Mouse (Mus musculus): ENCODE results near the gene Hdac6. TPM values are rescaled to one million over a fixed set of nuclear protein-coding genes. Genes with fewer than 3 reads are reported as not detected.

The Hdac6 gene
- polyA plus RNA-seq, 1 experiment from 2014 or later = 22.4 TPM

DNA sequence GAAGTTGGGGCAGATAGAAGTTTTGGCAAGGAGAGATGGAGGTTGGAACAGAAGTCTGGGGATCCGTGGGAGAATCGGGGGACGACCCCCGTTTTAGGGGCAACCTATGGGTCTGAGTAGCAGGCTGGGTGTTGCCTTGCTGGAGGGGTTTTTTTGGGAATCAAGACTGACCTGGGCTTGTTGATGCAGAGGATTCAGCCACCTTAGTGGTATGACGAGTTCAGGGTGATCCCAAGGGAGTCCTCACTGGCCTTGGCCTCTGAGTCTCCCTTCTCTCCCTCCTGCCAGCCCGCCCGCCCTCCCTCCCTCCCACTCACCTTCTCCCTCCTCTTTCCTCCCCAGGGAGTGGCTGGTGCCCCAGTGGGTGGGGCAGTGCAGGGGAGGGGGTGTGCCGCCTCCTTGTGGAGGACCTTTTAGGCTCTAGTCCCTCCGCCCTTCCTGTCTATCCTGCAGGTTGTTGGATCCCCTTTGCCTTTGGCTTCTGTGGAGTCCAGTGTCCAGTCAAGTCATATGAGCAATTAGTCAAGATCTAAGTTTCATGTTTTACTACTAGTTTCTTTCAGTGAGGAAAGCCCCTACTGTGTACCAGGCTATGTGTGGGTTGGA, 20.0 kb upstream of the Hdac6 start:
- no peaks in the 10 kb centered on the region for H3K9me3 ChIP-seq (ENCODE audit: control insufficient read depth, low read length)
- no peak overlapping the region for H3K4me2 ChIP-seq (ENCODE audit: low read length)
- no peaks in the 10 kb centered on the region for H3K4me1 ChIP-seq (replicated peaks; ENCODE audit: control insufficient read depth, insufficient read depth, low read length)
- H3K27ac ChIP-seq (ENCODE audit: low read depth) = no peak overlapping the region
- DNase-seq (ENCODE audit: low spot score) = no peak
- 87% methylated on average over 8 of the region's 9 CpGs for WGBS
- H3K4me3 ChIP-seq (ENCODE audit: low read depth, low read length) = no peak overlapping the region
- no peak for ATAC-seq (replicated peaks; ENCODE audit: low FRiP score, low TSS enrichment, low read depth)
- no peaks in the 10 kb centered on the region for H3K27me3 ChIP-seq (replicated peaks; ENCODE audit: control insufficient read depth, insufficient read depth, low read length)
- no peak overlapping the region for H3K9ac ChIP-seq (ENCODE audit: low read length)
- no peaks in the 10 kb centered on the region for H3K36me3 ChIP-seq (ENCODE audit: control insufficient read depth, insufficient read depth, low read length)

GRCm38 (mm10) chrX:7966161-7966560, 18.5 kb upstream of the Hdac6 start:
- Histone ChIP-seq H3K4me2 (ENCODE audit: low read length) (no peak overlapping the region), H3K36me3 (ENCODE audit: control insufficient read depth, insufficient read depth, low read length) (no peaks in the 10 kb centered on the region), H3K27ac (ENCODE audit: low read depth) (no peak overlapping the region), H3K4me3 (ENCODE audit: low read depth, low read length) (no peak overlapping the region), H3K4me1 (replicated peaks; ENCODE audit: control insufficient read depth, insufficient read depth, low read length) (no peaks in the 10 kb centered on the region), H3K9me3 (ENCODE audit: control insufficient read depth, low read length) (no peaks in the 10 kb centered on the region), H3K27me3 (replicated peaks; ENCODE audit: control insufficient read depth, insufficient read depth, low read length) (no peaks in the 10 kb centered on the region), H3K9ac (ENCODE audit: low read length) (no peak overlapping the region)
- DNase-seq (ENCODE audit: low spot score) = no peak
- no peak for ATAC-seq (replicated peaks; ENCODE audit: low FRiP score, low TSS enrichment, low read depth)
- 68% methylated on average over 4 of the region's 4 CpGs for WGBS

- H3K4me2 ChIP-seq (ENCODE audit: low read length) = no peak overlapping the region
- ATAC-seq (replicated peaks; ENCODE audit: low FRiP score, low TSS enrichment, low read depth) = no peak
- WGBS = 66% methylated on average over 7 of the region's 7 CpGs
- H3K27ac ChIP-seq (ENCODE audit: low read depth) = no peak overlapping the region
- no peaks in the 10 kb centered on the region for H3K4me1 ChIP-seq (replicated peaks; ENCODE audit: control insufficient read depth, insufficient read depth, low read length)
- H3K27me3 ChIP-seq (replicated peaks; ENCODE audit: control insufficient read depth, insufficient read depth, low read length) = no peaks in the 10 kb centered on the region
- no peaks in the 10 kb centered on the region for H3K36me3 ChIP-seq (ENCODE audit: control insufficient read depth, insufficient read depth, low read length)
- DNase-seq (ENCODE audit: low spot score) = no peak
- H3K4me3 ChIP-seq (ENCODE audit: low read depth, low read length) = no peak overlapping the region
- H3K9me3 ChIP-seq (ENCODE audit: control insufficient read depth, low read length) = no peaks in the 10 kb centered on the region
- H3K9ac ChIP-seq (ENCODE audit: low read length) = no peak overlapping the region
Measured at GRCm38 (mm10) chrX:7963829-7964626, 16.3 kb upstream of the Hdac6 start.

- 87% methylated on average over 9 of the region's 9 CpGs for WGBS
Measured at GRCm38 (mm10) chrX:7958868-7959267, 11.2 kb upstream of the Hdac6 start.

DNA sequence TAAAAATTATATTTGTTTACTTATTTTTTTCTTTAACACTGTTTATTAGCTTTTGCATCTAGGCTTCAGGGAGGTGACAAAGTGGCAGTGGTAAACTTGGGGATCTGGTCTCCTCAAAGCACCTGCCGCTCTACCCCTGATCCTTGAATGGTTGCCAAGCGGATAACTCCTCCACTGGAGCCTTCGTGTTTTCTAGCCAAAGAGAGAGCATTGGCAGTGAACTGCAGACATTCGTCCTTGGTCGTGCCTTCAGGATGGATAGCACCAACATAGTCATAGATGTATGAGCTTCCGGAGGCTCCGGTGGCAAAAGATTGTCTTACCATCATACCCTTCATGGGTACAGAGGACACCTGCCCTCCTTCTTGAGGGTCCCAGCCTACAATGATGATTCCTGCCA, 2.4 kb upstream of the Hdac6 start:
- H3K4me2 ChIP-seq (ENCODE audit: low read length) = no peak overlapping the region
- no peaks in the 10 kb centered on the region for H3K4me1 ChIP-seq (replicated peaks; ENCODE audit: control insufficient read depth, insufficient read depth, low read length)
- H3K9ac ChIP-seq (ENCODE audit: low read length) = no peak overlapping the region
- no peak overlapping the region for H3K27ac ChIP-seq (ENCODE audit: low read depth)
- WGBS = 94% methylated on average over 7 of the region's 7 CpGs
- ATAC-seq (replicated peaks; ENCODE audit: low FRiP score, low TSS enrichment, low read depth) (no peak), DNase-seq (ENCODE audit: low spot score) (no peak)
- H3K4me3 ChIP-seq (ENCODE audit: low read depth, low read length) = no peak overlapping the region
- no peaks in the 10 kb centered on the region for H3K9me3 ChIP-seq (ENCODE audit: control insufficient read depth, low read length)
- H3K36me3 ChIP-seq (ENCODE audit: control insufficient read depth, insufficient read depth, low read length) = no peaks in the 10 kb centered on the region
- no peaks in the 10 kb centered on the region for H3K27me3 ChIP-seq (replicated peaks; ENCODE audit: control insufficient read depth, insufficient read depth, low read length)

More at GRCm38 (mm10) chrX:7958868-7959267, 11.2 kb upstream of the Hdac6 start:
- Histone ChIP-seq H3K27ac (ENCODE audit: low read depth) (no peak overlapping the region), H3K4me1 (replicated peaks; ENCODE audit: control insufficient read depth, insufficient read depth, low read length) (no peaks in the 10 kb centered on the region), H3K27me3 (replicated peaks; ENCODE audit: control insufficient read depth, insufficient read depth, low read length) (no peaks in the 10 kb centered on the region), H3K4me2 (ENCODE audit: low read length) (no peak overlapping the region), H3K4me3 (ENCODE audit: low read depth, low read length) (no peak overlapping the region), H3K9me3 (ENCODE audit: control insufficient read depth, low read length) (no peaks in the 10 kb centered on the region), H3K9ac (ENCODE audit: low read length) (no peak overlapping the region), H3K36me3 (ENCODE audit: control insufficient read depth, insufficient read depth, low read length) (no peaks in the 10 kb centered on the region)
- ATAC-seq (replicated peaks; ENCODE audit: low FRiP score, low TSS enrichment, low read depth) (no peak), DNase-seq (ENCODE audit: low spot score) (no peak)

- H3K9me3 ChIP-seq (ENCODE audit: control insufficient read depth, low read length) = no peaks in the 10 kb centered on the region
- no peaks in the 10 kb centered on the region for H3K4me1 ChIP-seq (replicated peaks; ENCODE audit: control insufficient read depth, insufficient read depth, low read length)
- peak; percentile 99 for ATAC-seq (replicated peaks; ENCODE audit: low FRiP score, low TSS enrichment, low read depth)
- H3K27me3 ChIP-seq (replicated peaks; ENCODE audit: control insufficient read depth, insufficient read depth, low read length) = no peaks in the 10 kb centered on the region
- peak overlapping the region; percentile 43 for H3K4me3 ChIP-seq (ENCODE audit: low read depth, low read length)
- DNase-seq (ENCODE audit: low spot score) = peak; percentile 88
- 0 out of 2 replicates have a peak, but pooled peaks cover 2% of the 10 kb centered on the region for H3K36me3 ChIP-seq (ENCODE audit: control insufficient read depth, insufficient read depth, low read length)
- H3K27ac ChIP-seq (ENCODE audit: low read depth) = peak overlapping the region; percentile 43; the same call in 1 of the 2 replicates
- H3K4me2 ChIP-seq (ENCODE audit: low read length) = peak overlapping the region; percentile 52
- 13% methylated on average over 38 of the region's 38 CpGs for WGBS
- H3K9ac ChIP-seq (ENCODE audit: low read length) = peak overlapping the region; percentile 37; the same call in 1 of the 2 replicates
Measured at GRCm38 (mm10) chrX:7947900-7948492, 307 bp upstream of the Hdac6 start.

- no peaks in the 10 kb centered on the region for H3K9me3 ChIP-seq (ENCODE audit: control insufficient read depth, low read length)
- ATAC-seq (replicated peaks; ENCODE audit: low FRiP score, low TSS enrichment, low read depth) (no peak), DNase-seq (ENCODE audit: low spot score) (no peak)
- no peak overlapping the region for H3K4me2 ChIP-seq (ENCODE audit: low read length)
- 69% methylated on average over 8 of the region's 8 CpGs for WGBS
- no peaks in the 10 kb centered on the region for H3K27me3 ChIP-seq (replicated peaks; ENCODE audit: control insufficient read depth, insufficient read depth, low read length)
- H3K9ac ChIP-seq (ENCODE audit: low read length) = no peak overlapping the region
- no peak overlapping the region for H3K27ac ChIP-seq (ENCODE audit: low read depth)
- no peaks in the 10 kb centered on the region for H3K4me1 ChIP-seq (replicated peaks; ENCODE audit: control insufficient read depth, insufficient read depth, low read length)
- no peak overlapping the region for H3K4me3 ChIP-seq (ENCODE audit: low read depth, low read length)
- H3K36me3 ChIP-seq (ENCODE audit: control insufficient read depth, insufficient read depth, low read length) = peaks cover 10% of the 10 kb centered on the region; the same call in 1 of the 2 replicates
Measured at GRCm38 (mm10) chrX:7945618-7946017, 2.1 kb downstream of the Hdac6 start.

GRCm38 (mm10) chrX:7937667-7938066, 10.0 kb downstream of the Hdac6 start:
- 98% methylated on average over 6 of the region's 6 CpGs for WGBS
- no peak overlapping the region for H3K4me3 ChIP-seq (ENCODE audit: low read depth, low read length)
- H3K4me1 ChIP-seq (replicated peaks; ENCODE audit: control insufficient read depth, insufficient read depth, low read length) = no peaks in the 10 kb centered on the region
- no peak overlapping the region for H3K9ac ChIP-seq (ENCODE audit: low read length)
- H3K4me2 ChIP-seq (ENCODE audit: low read length) = no peak overlapping the region
- H3K9me3 ChIP-seq (ENCODE audit: control insufficient read depth, low read length) = no peaks in the 10 kb centered on the region
- no peaks in the 10 kb centered on the region for H3K27me3 ChIP-seq (replicated peaks; ENCODE audit: control insufficient read depth, insufficient read depth, low read length)
- H3K36me3 ChIP-seq (ENCODE audit: control insufficient read depth, insufficient read depth, low read length) = peaks cover 28% of the 10 kb centered on the region; the same call in 1 of the 2 replicates
- ATAC-seq (replicated peaks; ENCODE audit: low FRiP score, low TSS enrichment, low read depth) (no peak), DNase-seq (ENCODE audit: low spot score) (no peak)
- H3K27ac ChIP-seq (ENCODE audit: low read depth) = no peak overlapping the region
